Mouse (Mus musculus) kidney, embryonic 14.5 days (tissue): ENCODE data around the gene Gm36210. TPM values are rescaled to one million over a fixed set of nuclear protein-coding genes. Genes with fewer than 3 reads are reported as not detected.
"Not testable (repeated sequence)": the region's sequence is repeated elsewhere in the genome, so short reads cannot be mapped to it uniquely, and the experiment has no call there.

Source experiments
- ATAC-seq: fragments of 200-750 bp; cut with Nextera tagmentation; 2 replicates; pipeline ENCODE4 v1.8.0; 2017; ENCODE audit warnings: moderate number of reproducible peaks, mild to moderate bottlenecking, moderate TSS enrichment, moderate library complexity; ENCODE audit not compliant: low FRiP score, low TSS enrichment
- H3K27ac ChIP-seq: fragments of 300-500 bp; sonication (generic); 2 replicates; pipeline ENCODE4 v1.5.1; 2014; ENCODE audit warnings: low read depth, mild to moderate bottlenecking, low read length, moderate library complexity, mixed read lengths
- H3K27me3 ChIP-seq: fragments of 300-500 bp; sonication (generic); 2 replicates; pipeline ENCODE4 v1.6.1; 2014; ENCODE audit warnings: mild to moderate bottlenecking, low read length; ENCODE audit not compliant: control insufficient read depth, insufficient read depth
- H3K36me3 ChIP-seq: fragments of 300-500 bp; sonication (generic); 2 replicates; pipeline ENCODE4 v1.6.1; 2014; ENCODE audit warnings: low read length, mixed read lengths; ENCODE audit not compliant: control insufficient read depth, insufficient read depth
- H3K4me1 ChIP-seq: fragments of 300-500 bp; sonication (generic); 2 replicates; pipeline ENCODE4 v1.6.1; 2014; ENCODE audit warnings: low read length, mixed read lengths; ENCODE audit not compliant: control insufficient read depth, insufficient read depth
- H3K4me2 ChIP-seq: fragments of 300-500 bp; sonication (generic); replicated peaks from 2 replicates; pipeline ENCODE4 v1.6.1; 2014; ENCODE audit warnings: low read depth, mild to moderate bottlenecking, low read length
- H3K4me3 ChIP-seq: fragments of 300-500 bp; sonication (generic); 2 replicates; pipeline ENCODE4 v1.5.1; 2014; ENCODE audit warnings: mild to moderate bottlenecking, low read length
- H3K9ac ChIP-seq: fragments of 300-500 bp; sonication (generic); 2 replicates; pipeline ENCODE4 v1.6.1; 2014; ENCODE audit warnings: low read depth, mild to moderate bottlenecking, low read length, moderate library complexity
- H3K9me3 ChIP-seq: fragments of 300-500 bp; sonication (generic); 2 replicates; pipeline ENCODE4 v1.6.1; 2016; ENCODE audit warnings: low read length; ENCODE audit not compliant: control insufficient read depth
- WGBS: fragments of 180-500 bp; shearing (Covaris S2); extraction: QIAGEN DNeasy Blood & Tissue Kit; methylation state at CpG from one replicate; pipeline ENCODE4 v1.1.7; 2014; 5-methylcytosine and 5-hydroxymethylcytosine counted together
- polyA plus RNA-seq: library from polyadenylated mRNA; unstranded; fragments of >200 nt; fragmentation: Nextera tagmentation; extraction: Ambion mirVana; gene quantifications from 2 replicates; pipeline ENCODE4 v1.2.1, GENCODE M21; 2014

Gene Gm36210
- polyA plus RNA-seq, 1 experiment from 2014 or later, result 0.22 TPM

DNA sequence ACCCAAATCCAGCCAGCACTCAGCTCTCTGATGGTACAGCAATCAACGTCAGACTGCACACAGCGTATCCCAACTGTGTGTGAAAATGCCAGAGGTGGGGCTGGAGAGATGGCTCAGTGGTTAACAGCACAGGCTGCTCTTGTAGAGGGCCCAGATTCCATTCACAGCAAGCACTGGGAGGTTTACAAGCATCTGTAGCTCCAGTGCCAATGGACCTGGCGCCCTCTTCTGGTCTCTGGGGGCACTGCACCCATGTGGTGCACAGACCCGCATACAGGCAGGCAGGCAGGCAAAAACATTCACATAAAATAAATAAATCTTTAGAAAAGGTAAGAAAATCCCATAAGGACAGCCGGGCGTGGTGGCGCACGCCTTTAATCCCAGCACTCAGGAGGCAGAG is 5.1 kb downstream of the Gm36210 start:
- Histone ChIP-seq H3K4me1 (0 out of 2 replicates have a peak, but pooled peaks cover 7% of the 10 kb centered on the region), H3K9ac (no peak overlapping the region), H3K27me3 (0 out of 2 replicates have a peak, but pooled peaks cover 3% of the 10 kb centered on the region), H3K4me2 (no peak overlapping the region), H3K9me3 (peaks cover 3% of the 10 kb centered on the region; the same call in 1 of the 2 replicates), H3K4me3 (no peak overlapping the region), H3K36me3 (no peaks in the 10 kb centered on the region), H3K27ac (no peak overlapping the region)
- WGBS, result 58% methylated on average over 8 of the region's 8 CpGs
- ATAC-seq, result 0 out of 2 replicates have a peak, but pooled peaks have one; percentile 29

DNA sequence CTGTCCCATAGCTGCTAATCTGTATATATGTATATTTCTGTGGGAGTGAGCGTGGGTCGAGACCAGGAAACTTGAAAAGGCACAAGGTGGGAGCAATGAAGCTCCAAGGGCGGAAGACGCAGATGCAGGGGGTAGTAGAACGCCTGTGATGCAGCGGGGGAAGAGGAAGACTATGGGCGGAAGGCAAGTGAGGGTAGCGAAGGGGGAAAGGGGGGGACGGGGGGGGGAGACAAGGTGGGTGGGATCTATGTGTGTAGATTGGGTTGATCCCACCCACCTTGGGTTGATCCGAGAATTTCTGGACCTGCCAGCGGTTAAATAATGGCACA is 5.8 kb downstream of the Gm36210 start:
- H3K4me1 ChIP-seq, result 0 out of 2 replicates have a peak, but pooled peaks cover 7% of the 10 kb centered on the region
- peak; percentile 8; the same call in 1 of the 2 replicates for ATAC-seq
- H3K9ac ChIP-seq, result no peak overlapping the region
- H3K27me3 ChIP-seq, result 0 out of 2 replicates have a peak, but pooled peaks cover 3% of the 10 kb centered on the region
- no peak overlapping the region for H3K4me3 ChIP-seq
- H3K9me3 ChIP-seq, result peaks cover 3% of the 10 kb centered on the region; the same call in 1 of the 2 replicates
- no peak overlapping the region for H3K27ac ChIP-seq
- H3K36me3 ChIP-seq, result no peaks in the 10 kb centered on the region
- 40% methylated on average over 11 of the region's 11 CpGs for WGBS
- H3K4me2 ChIP-seq, result peak overlapping the region; percentile 27; the same call in 1 of the 2 replicates

DNA sequence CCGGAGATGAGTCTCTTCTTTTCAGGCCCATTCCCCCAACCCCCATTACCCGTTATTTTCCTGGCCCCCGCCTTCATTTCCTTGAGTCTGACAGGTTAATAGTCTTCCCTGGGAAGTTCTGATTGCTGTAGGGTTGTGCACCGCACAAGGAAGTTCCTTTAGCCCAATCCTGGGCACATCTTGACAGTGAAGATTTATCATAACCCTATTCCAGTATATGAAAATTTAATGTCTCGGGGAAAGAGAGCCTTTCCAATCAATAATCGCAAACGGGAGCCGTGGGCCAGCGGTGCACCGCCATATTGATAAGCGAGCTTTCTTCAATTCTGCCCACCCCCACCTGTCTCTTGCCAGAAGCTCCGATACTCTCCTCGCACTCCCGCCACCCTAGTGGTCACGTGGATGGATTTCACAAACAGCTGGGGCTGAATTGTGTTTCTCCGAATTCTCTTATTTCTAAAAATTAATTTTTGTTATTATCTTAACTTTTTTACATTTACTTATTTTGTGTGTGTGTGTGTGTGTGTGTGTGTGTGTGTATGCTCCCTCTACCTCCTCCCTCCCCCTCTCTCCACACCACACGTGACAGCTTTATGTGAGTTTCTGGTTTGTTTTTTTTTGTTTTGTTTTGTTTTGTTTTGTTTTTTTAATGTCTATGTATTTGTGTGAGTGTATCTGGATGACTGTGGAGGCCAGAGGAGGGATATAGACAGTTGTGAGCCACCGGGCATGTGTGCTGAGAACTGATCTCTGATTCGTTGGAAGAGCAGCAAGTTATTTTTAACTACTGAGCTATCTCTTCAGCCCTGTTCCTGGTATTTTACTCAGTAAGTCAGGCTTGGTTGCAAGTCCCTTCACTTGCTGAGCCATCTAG is 6.4 kb downstream of the Gm36210 start:
- peak overlapping the region; percentile 32 for H3K4me2 ChIP-seq
- peak overlapping the region; percentile 22 for H3K4me3 ChIP-seq
- H3K36me3 ChIP-seq, result no peaks in the 10 kb centered on the region
- H3K27me3 ChIP-seq, result 0 out of 2 replicates have a peak, but pooled peaks cover 3% of the 10 kb centered on the region
- 0 out of 2 replicates have a peak, but pooled peaks cover 7% of the 10 kb centered on the region for H3K4me1 ChIP-seq
- peaks cover 3% of the 10 kb centered on the region; the same call in 1 of the 2 replicates for H3K9me3 ChIP-seq
- 0 out of 2 replicates have a peak overlapping the region, but pooled peaks have one; percentile 28 for H3K9ac ChIP-seq
- ATAC-seq, result peak; percentile 39; the same call in 1 of the 2 replicates
- no peak overlapping the region for H3K27ac ChIP-seq
- 8% methylated on average over 19 of the region's 19 CpGs for WGBS

DNA sequence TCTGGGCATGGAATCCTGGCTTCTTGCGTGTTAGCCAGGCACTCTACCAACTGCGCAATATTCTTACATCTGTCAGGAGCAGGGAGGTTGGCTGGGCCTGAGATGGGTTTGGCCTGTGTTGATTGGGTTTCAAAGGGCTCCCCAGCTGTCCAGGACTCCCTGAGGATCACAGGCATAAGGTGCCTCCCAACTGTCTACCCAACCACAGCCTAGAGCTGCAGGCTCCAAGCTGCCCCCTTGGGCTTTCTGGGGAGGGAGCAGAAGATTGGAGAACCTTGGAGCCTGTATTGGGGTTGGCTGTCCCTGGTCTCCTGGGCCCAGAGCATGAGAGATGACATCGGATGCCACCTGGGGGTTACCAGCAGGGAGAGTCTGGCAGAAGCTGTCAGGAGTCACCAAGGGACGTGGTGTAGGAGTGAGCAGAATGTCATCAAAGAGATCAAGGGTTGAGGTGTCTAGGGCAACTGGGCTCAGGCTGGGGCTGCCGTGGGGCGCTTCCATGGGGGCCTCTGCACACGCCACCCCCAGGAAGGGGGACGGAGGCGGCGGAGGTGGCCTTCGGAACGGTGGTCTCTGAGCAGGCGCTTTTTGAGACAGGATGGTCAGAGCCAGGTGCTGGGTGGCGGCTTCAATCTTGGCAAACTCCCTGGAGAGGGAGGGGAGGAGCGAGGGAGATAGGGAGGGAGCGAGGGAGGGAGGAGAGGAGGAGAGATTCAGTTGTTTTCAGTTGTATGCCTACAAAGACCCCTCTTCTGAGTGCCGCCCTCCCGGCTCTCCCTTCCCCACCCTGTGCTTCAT is 7.3 kb downstream of the Gm36210 start:
- peak overlapping the region; percentile 28; the same call in 1 of the 2 replicates for H3K9ac ChIP-seq
- H3K27me3 ChIP-seq, result 0 out of 2 replicates have a peak, but pooled peaks cover 3% of the 10 kb centered on the region
- peaks cover 3% of the 10 kb centered on the region; the same call in 1 of the 2 replicates for H3K9me3 ChIP-seq
- H3K27ac ChIP-seq, result no peak overlapping the region
- no peaks in the 10 kb centered on the region for H3K36me3 ChIP-seq
- ATAC-seq, result peak; percentile 41
- WGBS, result 17% methylated on average over 16 of the region's 18 CpGs
- H3K4me2 ChIP-seq, result peak overlapping the region; percentile 32
- H3K4me1 ChIP-seq, result 0 out of 2 replicates have a peak, but pooled peaks cover 7% of the 10 kb centered on the region
- H3K4me3 ChIP-seq, result peak overlapping the region; percentile 22

DNA sequence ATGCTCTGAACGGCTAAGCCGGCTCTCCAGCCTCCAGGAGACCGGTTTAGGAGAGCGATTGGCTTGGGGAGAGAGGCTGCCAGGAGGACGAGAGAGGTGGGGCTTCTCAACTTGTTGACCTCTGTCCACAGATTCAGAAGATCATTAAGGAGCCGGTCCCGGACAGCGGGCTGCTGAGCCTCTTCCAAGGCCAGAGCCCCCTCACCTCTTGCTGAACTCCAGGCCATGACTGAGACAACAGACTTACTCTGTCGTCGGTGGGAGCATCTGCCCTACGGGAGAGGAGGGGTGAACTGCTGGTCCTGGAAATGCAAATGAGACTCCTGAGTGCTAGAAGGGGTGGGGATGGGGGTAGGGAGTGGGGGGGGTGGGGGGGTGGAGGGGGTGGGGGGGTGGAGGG is 11.1 kb downstream of the Gm36210 start:
- no peak overlapping the region for H3K27ac ChIP-seq
- no peak overlapping the region for H3K4me3 ChIP-seq
- 0 out of 2 replicates have a peak, but pooled peaks cover 7% of the 10 kb centered on the region for H3K4me1 ChIP-seq
- H3K9me3 ChIP-seq, result no peaks in the 10 kb centered on the region
- 57% methylated on average over 9 of the region's 11 CpGs for WGBS
- no peaks in the 10 kb centered on the region for H3K36me3 ChIP-seq
- 0 out of 2 replicates have a peak, but pooled peaks cover 3% of the 10 kb centered on the region for H3K27me3 ChIP-seq
- no peak for ATAC-seq
- H3K9ac ChIP-seq, result no peak overlapping the region
- H3K4me2 ChIP-seq, result no peak overlapping the region

DNA sequence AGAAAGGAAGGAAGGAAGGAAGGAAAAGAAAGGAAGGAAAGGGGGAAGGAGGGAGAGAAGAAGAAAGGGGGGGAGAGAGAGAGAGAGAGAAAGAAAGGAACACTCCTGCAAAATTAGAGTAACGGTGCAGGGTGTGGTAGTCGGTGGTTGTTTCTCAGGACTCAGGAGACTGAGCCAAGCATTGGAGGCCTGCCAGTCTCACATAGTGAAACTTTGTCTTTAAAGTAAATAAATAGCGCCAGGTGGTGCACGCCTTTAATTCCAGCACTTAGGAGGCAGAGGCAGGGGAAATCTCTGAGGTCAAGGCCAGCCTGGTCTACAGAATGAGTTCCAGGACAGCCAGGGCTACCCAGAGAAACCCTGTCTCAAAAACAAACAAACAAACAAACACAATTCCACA is 19.6 kb downstream of the Gm36210 start:
- no peak overlapping the region for H3K9ac ChIP-seq
- H3K9me3 ChIP-seq, result peaks cover 9% of the 10 kb centered on the region; the same call in 1 of the 2 replicates
- WGBS, result 74% methylated on average over 4 of the region's 4 CpGs
- H3K36me3 ChIP-seq, result no peaks in the 10 kb centered on the region
- no peak for ATAC-seq
- H3K4me1 ChIP-seq, result no peaks in the 10 kb centered on the region
- no peaks in the 10 kb centered on the region for H3K27me3 ChIP-seq
- no peak overlapping the region for H3K4me2 ChIP-seq
- H3K27ac ChIP-seq, result no peak overlapping the region
- H3K4me3 ChIP-seq, result no peak overlapping the region

DNA sequence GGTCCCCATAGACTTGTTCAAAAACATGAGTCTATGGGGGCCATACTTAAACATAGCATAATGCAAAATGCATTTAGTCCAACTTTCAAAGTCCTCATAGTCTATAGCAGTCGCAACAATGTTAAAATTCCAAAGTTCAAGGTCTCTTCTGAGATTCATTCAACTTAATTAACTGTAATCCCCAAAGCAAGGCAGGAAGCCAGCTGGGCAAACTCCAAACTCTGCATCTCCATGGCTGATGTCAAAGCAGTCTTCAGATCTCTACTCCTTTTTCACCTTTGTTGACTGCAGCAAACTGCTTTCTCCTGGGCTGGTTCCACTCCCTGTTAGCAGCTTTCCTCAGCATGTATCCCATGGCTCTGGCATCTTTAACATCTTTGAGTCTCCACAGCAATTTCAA is 27.3 kb downstream of the Gm36210 start:
- not testable (repeated sequence) for H3K4me2 ChIP-seq, H3K9me3 ChIP-seq, ATAC-seq, H3K36me3 ChIP-seq, H3K27ac ChIP-seq, H3K9ac ChIP-seq, H3K4me1 ChIP-seq, H3K27me3 ChIP-seq, H3K4me3 ChIP-seq
- WGBS, result 82% methylated on average over 1 of the region's 1 CpGs

DNA sequence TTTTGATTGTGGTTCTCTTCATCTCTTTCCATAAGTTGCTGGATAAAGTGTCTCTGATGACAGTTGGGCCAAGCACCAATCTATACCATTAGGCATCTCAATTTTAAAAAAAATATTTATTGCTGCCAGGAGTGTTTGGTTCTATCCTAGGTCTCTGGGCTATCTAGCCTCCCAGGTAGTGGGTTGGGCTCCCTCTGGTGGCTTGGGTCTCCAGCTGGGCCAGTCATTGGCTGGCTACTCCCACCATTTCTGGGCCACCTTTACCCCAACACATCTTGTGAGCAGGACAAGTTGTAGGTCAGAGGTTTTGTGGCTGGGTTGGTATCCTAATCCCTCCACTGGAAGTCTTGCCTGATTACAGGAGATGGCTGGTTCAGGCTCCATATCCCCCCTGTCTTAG is 28.1 kb downstream of the Gm36210 start:
- Histone ChIP-seq H3K27ac (no peak overlapping the region), H3K27me3 (no peaks in the 10 kb centered on the region), H3K4me2 (no peak overlapping the region; the same call in 1 of the 2 replicates), H3K9me3 (0 out of 2 replicates have a peak, but pooled peaks cover 3% of the 10 kb centered on the region), H3K4me1 (peaks cover 8% of the 10 kb centered on the region; the same call in 1 of the 2 replicates), H3K36me3 (no peaks in the 10 kb centered on the region), H3K4me3 (no peak overlapping the region), H3K9ac (no peak overlapping the region)
- no peak for ATAC-seq
